Mouse (Mus musculus): ENCODE data around the gene Slc9a2. TPM values are rescaled to one million over a fixed set of nuclear protein-coding genes. Genes with fewer than 3 reads are reported as not detected.

Slc9a2 gene
- polyA plus RNA-seq, 1 experiment = not detected

DNA sequence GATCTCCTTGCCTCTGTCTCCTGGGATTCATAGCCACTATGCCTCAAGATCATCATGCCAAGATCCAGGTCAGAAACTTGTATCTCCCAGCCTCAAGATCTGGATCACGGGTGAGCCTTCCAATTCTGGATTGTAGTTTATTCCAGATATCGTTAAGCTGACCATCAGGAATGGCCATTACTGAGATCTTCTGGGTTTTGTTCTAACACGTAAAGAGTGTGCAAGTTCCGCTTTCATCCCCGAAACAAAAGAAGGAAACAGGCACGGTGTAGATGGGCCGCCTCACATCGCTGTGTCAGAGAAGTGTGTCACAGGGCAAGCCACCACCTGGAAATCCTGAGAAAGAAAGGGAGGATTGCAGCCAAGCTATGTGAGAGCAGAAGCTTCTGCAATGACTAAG lies 118.7 kb downstream of the Slc9a2 start:
- TF ChIP-seq GATA1 (IDR thresholded peaks at IDR 0.05; ENCODE audit: low read length) = no peak

DNA sequence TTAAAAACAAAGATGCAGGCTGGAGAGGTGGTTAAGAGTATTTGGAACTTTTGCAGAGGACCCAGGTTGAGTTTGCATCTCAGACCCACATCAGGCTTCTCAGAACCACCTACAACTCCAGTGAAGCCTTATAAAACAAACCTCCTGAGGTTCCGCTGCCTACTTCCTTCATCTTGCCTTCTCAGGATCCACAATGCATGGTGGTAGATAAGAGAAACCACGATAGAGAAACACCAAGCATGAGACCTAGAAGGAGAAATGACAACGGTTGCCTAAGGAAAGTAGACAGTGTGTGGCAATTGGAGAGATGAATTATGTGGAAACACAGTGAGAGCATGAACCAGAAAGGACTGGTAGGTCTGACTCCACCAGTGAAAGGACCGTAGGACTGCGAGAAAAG lies 120.5 kb downstream of the Slc9a2 start:
- no peak for TF ChIP-seq GATA1 (IDR thresholded peaks at IDR 0.05; ENCODE audit: low read length)

DNA sequence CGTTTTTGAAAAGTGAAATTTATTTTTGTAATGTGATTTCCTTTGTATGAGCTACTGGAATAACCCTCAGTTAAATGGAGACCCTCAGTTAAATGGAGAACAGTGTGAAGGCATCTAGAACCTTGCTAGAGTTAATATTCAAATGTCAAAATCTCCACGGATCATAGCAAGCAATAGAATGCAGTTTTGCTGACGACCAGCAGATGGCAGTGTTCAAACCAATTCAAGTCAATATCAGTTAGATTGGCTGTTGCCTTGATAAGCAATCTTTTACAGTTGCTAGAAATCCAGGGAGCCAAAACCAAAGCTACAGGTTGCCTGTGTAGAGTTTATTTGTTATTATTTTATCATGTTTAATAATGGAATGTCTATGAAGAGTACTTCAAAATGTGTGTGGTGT lies 122.4 kb downstream of the Slc9a2 start:
- TF ChIP-seq GATA1 (IDR thresholded peaks at IDR 0.05; ENCODE audit: low read length) = no peak

DNA sequence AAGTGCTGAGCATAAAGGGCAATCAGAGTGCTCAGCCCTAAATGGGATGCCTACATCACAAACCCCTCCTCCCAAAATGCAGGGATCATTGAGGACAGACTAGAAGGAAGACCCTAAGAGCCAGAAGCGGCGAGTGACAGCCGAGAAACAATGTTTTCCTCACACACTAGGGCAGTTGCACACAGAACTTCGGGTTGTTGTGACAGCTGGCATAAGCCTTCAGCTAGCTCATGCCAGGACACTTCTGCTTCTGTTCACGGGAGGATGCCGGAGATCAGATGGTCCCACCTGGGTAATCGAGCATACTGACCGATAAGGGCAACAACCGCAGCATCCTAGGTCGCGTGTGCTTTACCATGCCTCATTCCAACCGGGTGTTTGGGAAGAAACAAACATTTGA lies 123.7 kb downstream of the Slc9a2 start:
- no peak for TF ChIP-seq GATA1 (IDR thresholded peaks at IDR 0.05; ENCODE audit: low read length)

DNA sequence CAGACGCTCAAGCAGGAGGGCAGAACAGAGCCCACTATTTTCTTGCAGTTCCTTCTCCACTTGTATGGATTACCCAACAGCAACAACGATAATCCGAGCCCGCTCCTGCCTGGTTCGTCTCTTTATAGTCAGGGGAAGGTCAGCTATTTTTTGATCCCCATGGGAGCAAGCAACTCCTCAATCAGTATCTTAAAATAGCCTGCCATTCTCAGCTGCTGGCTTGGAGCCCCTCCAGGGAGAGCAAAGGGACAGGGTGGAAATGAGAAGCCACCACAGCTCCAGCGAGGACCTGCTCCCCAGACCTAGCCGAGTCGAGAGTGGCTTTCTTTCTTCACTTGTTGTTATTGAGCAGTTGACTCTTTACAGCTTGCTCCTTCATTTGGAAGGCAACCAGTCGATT lies 125.0 kb downstream of the Slc9a2 start, which contains the start of gene Tmem182:
Gene Tmem182, plus strand, starts transcription at position 251 of the 400 bp plus-strand sequence.
- no peak for TF ChIP-seq GATA1 (IDR thresholded peaks at IDR 0.05; ENCODE audit: low read length)

DNA sequence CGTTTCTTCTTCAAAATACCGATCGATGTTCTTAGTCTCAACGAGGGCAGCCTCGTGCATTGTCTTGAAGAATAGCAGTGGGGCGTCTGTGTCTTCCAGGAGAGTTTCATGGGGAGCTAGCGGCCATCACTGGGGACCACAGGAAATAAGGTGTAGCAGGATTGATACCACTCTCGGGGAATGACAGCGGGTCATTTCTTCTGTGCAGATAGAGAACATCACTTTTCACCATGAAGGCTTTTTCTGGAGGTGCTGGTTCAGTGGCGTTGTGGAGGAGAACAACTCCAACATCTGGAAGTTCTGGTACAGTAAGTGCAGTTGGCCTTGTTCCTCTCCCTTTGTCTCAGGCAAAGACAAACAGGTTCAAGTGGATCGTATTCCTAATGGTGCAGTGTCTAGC lies 125.5 kb downstream of the Slc9a2 start:
- TF ChIP-seq GATA1 (IDR thresholded peaks at IDR 0.05; ENCODE audit: low read length) = no peak

DNA sequence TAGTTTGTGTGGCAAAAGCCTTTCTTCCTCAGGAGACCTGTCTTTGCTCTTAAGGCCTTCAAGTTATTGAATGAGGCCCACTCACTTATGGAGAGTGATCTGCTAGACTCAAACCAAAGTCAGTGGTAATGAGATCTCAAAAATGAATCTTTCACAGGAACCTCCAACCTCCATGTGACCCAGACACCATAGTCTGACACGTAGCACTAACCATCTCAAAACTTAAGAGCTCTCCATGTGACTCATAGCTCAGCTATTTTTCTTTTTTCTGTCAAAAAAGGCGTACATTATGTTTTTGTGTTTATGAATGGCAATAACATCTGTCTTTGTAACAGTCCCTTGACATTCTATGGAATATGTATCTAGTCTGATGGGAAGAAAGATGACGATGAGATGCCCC lies 128.3 kb downstream of the Slc9a2 start:
- TF ChIP-seq GATA1 (IDR thresholded peaks at IDR 0.05; ENCODE audit: low read length) = no peak

DNA sequence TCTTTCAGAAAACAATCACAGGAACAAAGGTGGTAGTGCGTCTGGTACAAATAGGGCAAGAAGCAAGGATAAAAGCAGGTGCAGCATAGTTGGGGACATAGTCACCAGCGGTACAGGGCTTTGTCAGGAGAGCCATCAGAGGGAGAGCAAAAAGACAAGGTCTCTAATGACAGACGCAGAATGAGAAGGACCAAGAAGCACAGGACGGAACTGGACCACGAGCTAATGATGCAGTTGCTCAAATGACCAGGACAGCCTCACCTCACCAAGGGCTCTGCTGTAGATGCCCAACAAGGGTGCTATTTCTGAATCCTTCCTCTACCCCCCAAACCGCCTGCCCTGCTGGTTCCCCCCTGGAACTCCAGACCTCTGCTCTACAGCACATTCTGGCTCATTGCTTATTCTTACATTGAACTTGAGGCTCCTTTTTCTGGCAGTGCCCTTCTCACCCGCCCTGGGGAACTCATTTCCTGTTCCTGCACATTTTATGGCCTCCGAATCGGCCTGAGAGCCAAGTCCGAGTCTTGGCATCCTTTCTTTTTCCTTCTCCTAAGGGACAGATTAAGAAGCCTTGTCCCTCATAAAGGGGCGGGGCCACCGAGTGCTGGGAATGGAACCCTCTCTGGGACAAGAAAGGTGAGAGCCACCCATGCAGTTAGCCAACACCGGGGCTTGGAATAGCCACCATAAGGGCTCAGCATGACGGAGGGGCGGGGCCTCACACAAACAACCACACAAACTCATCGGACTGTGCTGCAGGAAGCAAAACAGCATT lies 134.9 kb downstream of the Slc9a2 start:
- TF ChIP-seq GATA1 (IDR thresholded peaks at IDR 0.05; ENCODE audit: low read length) = no peak

Other genes starting within 250 kb of the Slc9a2 start
- gene Il18r1, start 215.0 kb upstream of the Slc9a2 start, polyA plus RNA-seq (2012) = not detected in 2 replicates
- gene Il18rap, start 165.2 kb upstream of the Slc9a2 start, polyA plus RNA-seq (2012) = not detected in 2 replicates
- not detected in 2 replicates for gene Slc9a4, start 100.5 kb upstream of the Slc9a2 start, polyA plus RNA-seq (2012)
- gene Mfsd9, start 110.1 kb downstream of the Slc9a2 start, polyA plus RNA-seq (2012) = 0.48 and 0.52 TPM in 2 replicates
- gene Tmem182, start 125.0 kb downstream of the Slc9a2 start, polyA plus RNA-seq (2012) = not detected in 2 replicates